Mouse (Mus musculus): ENCODE results near the gene Olfr102. TPM values are rescaled to one million over a fixed set of nuclear protein-coding genes. Genes with fewer than 3 reads are reported as not detected.
A peak's percentile ranks its signal among the peaks of the same experiment; 100 is the strongest.

Olfr102 gene
- polyA plus RNA-seq, 1 experiment from 2014 or later: not detected

- Histone ChIP-seq H3K36me3 (ENCODE audit: control insufficient read depth, insufficient read depth, low read length) (no peaks in the 10 kb centered on the region), H3K27ac (ENCODE audit: low read depth, low read length) (no peak overlapping the region), H3K9me3 (replicated peaks; ENCODE audit: control insufficient read depth, low read length) (no peaks in the 10 kb centered on the region), H3K4me3 (ENCODE audit: low read depth, low read length) (no peak overlapping the region), H3K9ac (ENCODE audit: low read depth, low read length) (no peak overlapping the region), H3K4me1 (ENCODE audit: control insufficient read depth, insufficient read depth, low read length) (no peaks in the 10 kb centered on the region), H3K27me3 (ENCODE audit: control insufficient read depth, insufficient read depth, low read length) (no peaks in the 10 kb centered on the region), H3K4me2 (no peak overlapping the region)
- 67% methylated on average over 2 of the region's 2 CpGs for WGBS (ENCODE audit: insufficient replicate concordance)
- ATAC-seq (replicated peaks; ENCODE audit: insufficient number of reproducible peaks, low FRiP score, low TSS enrichment): no peak
Measured at GRCm38 (mm10) chr17:37275626-37276248, 41.1 kb downstream of the Olfr102 start.

GRCm38 (mm10) chr17:37270702-37271092, 46.2 kb downstream of the Olfr102 start:
- H3K4me2 ChIP-seq: peak overlapping the region; percentile 95
- no peaks in the 10 kb centered on the region for H3K9me3 ChIP-seq (replicated peaks; ENCODE audit: control insufficient read depth, low read length)
- H3K27me3 ChIP-seq (ENCODE audit: control insufficient read depth, insufficient read depth, low read length): no peaks in the 10 kb centered on the region
- H3K4me1 ChIP-seq (ENCODE audit: control insufficient read depth, insufficient read depth, low read length): no peaks in the 10 kb centered on the region
- H3K9ac ChIP-seq (ENCODE audit: low read depth, low read length): peak overlapping the region; percentile 49
- 53% methylated on average over 8 of the region's 8 CpGs for WGBS (ENCODE audit: insufficient replicate concordance)
- ATAC-seq (replicated peaks; ENCODE audit: insufficient number of reproducible peaks, low FRiP score, low TSS enrichment): peak; percentile 15; the same call in 1 of the 2 replicates
- H3K4me3 ChIP-seq (ENCODE audit: low read depth, low read length): peak overlapping the region; percentile 56
- H3K36me3 ChIP-seq (ENCODE audit: control insufficient read depth, insufficient read depth, low read length): no peaks in the 10 kb centered on the region
- H3K27ac ChIP-seq (ENCODE audit: low read depth, low read length): no peak overlapping the region

GRCm38 (mm10) chr17:37270058-37270701, 46.7 kb downstream of the Olfr102 start, which contains the start of gene H2-M3:
TSS of gene H2-M3 (plus strand) at chr17:37270220.
- H3K9ac ChIP-seq (ENCODE audit: low read depth, low read length): peak within 1 kb of the TSS; percentile 49
- ATAC-seq (replicated peaks; ENCODE audit: insufficient number of reproducible peaks, low FRiP score, low TSS enrichment): peak; percentile 95

GRCm38 (mm10) chr17:37263626-37264025, 53.2 kb downstream of the Olfr102 start, which contains the start of gene Olfr98:
TSS of gene Olfr98 (minus strand) at chr17:37263749.
- Histone ChIP-seq H3K4me3 (ENCODE audit: low read depth, low read length) (no peak within 1 kb of the TSS), H3K9me3 (replicated peaks; ENCODE audit: control insufficient read depth, low read length) (no peaks in the 10 kb centered on the region), H3K4me2 (no peak within 1 kb of the TSS), H3K4me1 (ENCODE audit: control insufficient read depth, insufficient read depth, low read length) (no peaks in the 10 kb centered on the region), H3K9ac (ENCODE audit: low read depth, low read length) (no peak within 1 kb of the TSS), H3K27me3 (ENCODE audit: control insufficient read depth, insufficient read depth, low read length) (no peaks in the 10 kb centered on the region), H3K36me3 (ENCODE audit: control insufficient read depth, insufficient read depth, low read length) (no peaks in the 10 kb centered on the region), H3K27ac (ENCODE audit: low read depth, low read length) (no peak within 1 kb of the TSS)
- 73% methylated on average over 1 of the region's 1 CpGs for WGBS (ENCODE audit: insufficient replicate concordance)
- no peak for ATAC-seq (replicated peaks; ENCODE audit: insufficient number of reproducible peaks, low FRiP score, low TSS enrichment)

More at GRCm38 (mm10) chr17:37270058-37270701, 46.7 kb downstream of the Olfr102 start, which contains the start of gene H2-M3:
- H3K9me3 ChIP-seq (replicated peaks; ENCODE audit: control insufficient read depth, low read length): no peaks in the 10 kb centered on the region
- H3K27me3 ChIP-seq (ENCODE audit: control insufficient read depth, insufficient read depth, low read length): no peaks in the 10 kb centered on the region
- no peaks in the 10 kb centered on the region for H3K36me3 ChIP-seq (ENCODE audit: control insufficient read depth, insufficient read depth, low read length)
- peak within 1 kb of the TSS; percentile 95 for H3K4me2 ChIP-seq
- H3K27ac ChIP-seq (ENCODE audit: low read depth, low read length): no peak within 1 kb of the TSS
- H3K4me1 ChIP-seq (ENCODE audit: control insufficient read depth, insufficient read depth, low read length): no peaks in the 10 kb centered on the region
- H3K4me3 ChIP-seq (ENCODE audit: low read depth, low read length): peak within 1 kb of the TSS; percentile 56
- 2% methylated on average over 26 of the region's 26 CpGs for WGBS (ENCODE audit: insufficient replicate concordance)

Other genes starting within 250 kb of the Olfr102 start
- not detected in 2 replicates for gene Olfr90, start 228.6 kb downstream of the Olfr102 start, polyA plus RNA-seq (2014; fragmentation: Nextera tagmentation; extraction: Ambion mirVana)
- not detected in 2 replicates for gene Olfr91, start 218.8 kb downstream of the Olfr102 start, polyA plus RNA-seq (2014; fragmentation: Nextera tagmentation; extraction: Ambion mirVana)
- not detected in 2 replicates for gene Olfr92, start 197.0 kb downstream of the Olfr102 start, polyA plus RNA-seq (2014; fragmentation: Nextera tagmentation; extraction: Ambion mirVana)
- not detected in 2 replicates for gene Olfr93, start 155.6 kb downstream of the Olfr102 start, polyA plus RNA-seq (2014; fragmentation: Nextera tagmentation; extraction: Ambion mirVana)
- not detected in 2 replicates for gene Ubd, start 123.2 kb downstream of the Olfr102 start, polyA plus RNA-seq (2014; fragmentation: Nextera tagmentation; extraction: Ambion mirVana)
- not detected in 2 replicates for gene Olfr94, start 116.1 kb downstream of the Olfr102 start, polyA plus RNA-seq (2014; fragmentation: Nextera tagmentation; extraction: Ambion mirVana)
- not detected in 2 replicates for gene Olfr95, start 103.9 kb downstream of the Olfr102 start, polyA plus RNA-seq (2014; fragmentation: Nextera tagmentation; extraction: Ambion mirVana)
- gene Olfr96, start 96.9 kb downstream of the Olfr102 start, polyA plus RNA-seq (2014; fragmentation: Nextera tagmentation; extraction: Ambion mirVana): not detected in 2 replicates
- gene Olfr97, start 79.7 kb downstream of the Olfr102 start, polyA plus RNA-seq (2014; fragmentation: Nextera tagmentation; extraction: Ambion mirVana): not detected in 2 replicates
- not detected in 2 replicates for gene Olfr98, start 53.3 kb downstream of the Olfr102 start, polyA plus RNA-seq (2014; fragmentation: Nextera tagmentation; extraction: Ambion mirVana)
- gene H2-M3, start 46.8 kb downstream of the Olfr102 start, polyA plus RNA-seq (2014; fragmentation: Nextera tagmentation; extraction: Ambion mirVana): 0.55 and 0.72 TPM in 2 replicates
- not detected in 2 replicates for gene Olfr99, start 33.6 kb downstream of the Olfr102 start, polyA plus RNA-seq (2014; fragmentation: Nextera tagmentation; extraction: Ambion mirVana)
- gene Olfr101, start 12.7 kb downstream of the Olfr102 start, polyA plus RNA-seq (2014; fragmentation: Nextera tagmentation; extraction: Ambion mirVana): not detected in 2 replicates
- not detected in 2 replicates for gene Olfr103, start 22.6 kb upstream of the Olfr102 start, polyA plus RNA-seq (2014; fragmentation: Nextera tagmentation; extraction: Ambion mirVana)
- gene Olfr104-ps, start 42.5 kb upstream of the Olfr102 start, polyA plus RNA-seq (2014; fragmentation: Nextera tagmentation; extraction: Ambion mirVana): not detected in 2 replicates
- not detected in 2 replicates for gene Olfr105-ps, start 62.0 kb upstream of the Olfr102 start, polyA plus RNA-seq (2014; fragmentation: Nextera tagmentation; extraction: Ambion mirVana)
- gene Olfr106-ps, start 73.3 kb upstream of the Olfr102 start, polyA plus RNA-seq (2014; fragmentation: Nextera tagmentation; extraction: Ambion mirVana): not detected in 2 replicates
- not detected in 2 replicates for gene Olfr107, start 82.2 kb upstream of the Olfr102 start, polyA plus RNA-seq (2014; fragmentation: Nextera tagmentation; extraction: Ambion mirVana)
- not detected in 2 replicates for gene Olfr108, start 128.4 kb upstream of the Olfr102 start, polyA plus RNA-seq (2014; fragmentation: Nextera tagmentation; extraction: Ambion mirVana)
- not detected in 2 replicates for gene Olfr109, start 141.9 kb upstream of the Olfr102 start, polyA plus RNA-seq (2014; fragmentation: Nextera tagmentation; extraction: Ambion mirVana)
- not detected in 2 replicates for gene H2-M2, start 166.5 kb upstream of the Olfr102 start, polyA plus RNA-seq (2014; fragmentation: Nextera tagmentation; extraction: Ambion mirVana)
- gene Olfr110, start 175.4 kb upstream of the Olfr102 start, polyA plus RNA-seq (2014; fragmentation: Nextera tagmentation; extraction: Ambion mirVana): not detected in 2 replicates
- gene Olfr111, start 191.0 kb upstream of the Olfr102 start, polyA plus RNA-seq (2014; fragmentation: Nextera tagmentation; extraction: Ambion mirVana): not detected in 2 replicates

Data from heart, embryonic 11.5 days (tissue).